Mouse (Mus musculus): ENCODE data around the gene Defa35. TPM values are rescaled to one million over a fixed set of nuclear protein-coding genes. Genes with fewer than 3 reads are reported as not detected.
"Not testable (repeated sequence)": the region's sequence is repeated elsewhere in the genome, so short reads cannot be mapped to it uniquely, and the experiment has no call there.

Gene Defa35
- polyA plus RNA-seq (2015; fragmentation: Nextera tagmentation; extraction: Ambion mirVana) = not detected in 2 replicates

- not testable (repeated sequence) for H3K4me1 ChIP-seq (ENCODE audit: control insufficient read depth, low read depth, low read length); H3K27me3 ChIP-seq (ENCODE audit: control insufficient read depth, insufficient read depth, low read depth, low read length); H3K27ac ChIP-seq (ENCODE audit: low read length); H3K4me2 ChIP-seq (ENCODE audit: low read depth, low read length); H3K36me3 ChIP-seq (ENCODE audit: control insufficient read depth, insufficient read depth); H3K4me3 ChIP-seq (ENCODE audit: low read depth, low read length); ATAC-seq (ENCODE audit: low read depth); H3K9ac ChIP-seq (ENCODE audit: low read depth, low read length); H3K9me3 ChIP-seq (replicated peaks; ENCODE audit: control insufficient read depth, low read length)
- WGBS (ENCODE audit: insufficient replicate concordance) = 56% methylated on average over 1 of the region's 1 CpGs
Measured at GRCm38 (mm10) chr8:21064738-21065137, at the start of gene Defa35. Defa35 (plus strand) TSS chr8:21065038.

DNA sequence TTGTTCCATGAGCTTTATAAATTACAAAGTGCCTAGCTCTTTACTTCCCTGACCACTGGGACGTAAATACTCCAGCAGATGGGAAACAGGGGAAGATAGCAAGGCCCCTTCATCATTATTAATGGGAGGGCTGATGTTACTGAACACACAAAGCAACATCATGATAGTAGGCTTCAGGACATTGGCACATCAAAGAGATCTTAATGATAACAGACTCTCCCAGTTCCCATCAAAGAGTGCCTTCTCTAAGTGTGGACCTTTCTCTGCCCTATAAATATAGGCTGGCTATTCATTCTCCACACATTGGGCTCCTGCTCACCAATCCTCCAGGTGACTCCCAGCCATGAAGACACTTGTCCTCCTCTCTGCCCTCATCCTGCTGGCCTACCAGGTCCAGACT, 39.6 kb upstream of the Defa35 start, which contains the start of gene Defa21:
Gene Defa21 (plus strand): TSS at position 301 of the 400 bp plus-strand sequence.
- not testable (repeated sequence) for H3K9ac ChIP-seq (ENCODE audit: low read depth, low read length); H3K4me1 ChIP-seq (ENCODE audit: control insufficient read depth, low read depth, low read length); H3K4me2 ChIP-seq (ENCODE audit: low read depth, low read length); H3K36me3 ChIP-seq (ENCODE audit: control insufficient read depth, insufficient read depth); H3K27ac ChIP-seq (ENCODE audit: low read length); H3K9me3 ChIP-seq (replicated peaks; ENCODE audit: control insufficient read depth, low read length); ATAC-seq (ENCODE audit: low read depth); H3K27me3 ChIP-seq (ENCODE audit: control insufficient read depth, insufficient read depth, low read depth, low read length); H3K4me3 ChIP-seq (ENCODE audit: low read depth, low read length)
- no CpG with 5 or more reads among the region's 1 CpGs for WGBS (ENCODE audit: insufficient replicate concordance)

DNA sequence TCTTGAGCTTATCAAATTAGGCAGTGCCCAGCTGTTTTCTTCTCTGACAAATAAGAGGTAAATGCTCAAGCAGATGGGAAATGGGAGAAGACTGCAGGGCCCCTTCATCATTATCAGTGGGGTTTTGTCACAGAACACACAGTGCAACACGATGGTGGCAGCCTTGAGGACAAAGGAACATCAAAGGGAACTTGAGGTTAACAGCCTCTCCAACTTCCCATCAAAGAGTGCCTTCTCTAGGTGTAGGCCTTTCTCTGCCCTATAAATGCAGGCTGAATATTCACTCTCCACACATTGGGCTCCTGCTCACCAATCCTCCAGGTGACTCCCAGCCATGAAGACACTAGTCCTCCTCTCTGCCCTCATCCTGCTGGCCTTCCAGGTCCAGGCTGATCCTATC, 10.1 kb upstream of the Defa35 start, which contains the start of gene Defa23:
Gene Defa23 (plus strand): TSS at position 301 of the 400 bp plus-strand sequence.
- H3K4me2 ChIP-seq (ENCODE audit: low read depth, low read length); ATAC-seq (ENCODE audit: low read depth); H3K27me3 ChIP-seq (ENCODE audit: control insufficient read depth, insufficient read depth, low read depth, low read length); H3K9ac ChIP-seq (ENCODE audit: low read depth, low read length); H3K27ac ChIP-seq (ENCODE audit: low read length); H3K4me1 ChIP-seq (ENCODE audit: control insufficient read depth, low read depth, low read length); H3K4me3 ChIP-seq (ENCODE audit: low read depth, low read length); H3K36me3 ChIP-seq (ENCODE audit: control insufficient read depth, insufficient read depth); H3K9me3 ChIP-seq (replicated peaks; ENCODE audit: control insufficient read depth, low read length): not testable (repeated sequence)
- no CpG with 5 or more reads among the region's 1 CpGs for WGBS (ENCODE audit: insufficient replicate concordance)

- ATAC-seq (ENCODE audit: low read depth); H3K4me3 ChIP-seq (ENCODE audit: low read depth, low read length); H3K9ac ChIP-seq (ENCODE audit: low read depth, low read length); H3K4me1 ChIP-seq (ENCODE audit: control insufficient read depth, low read depth, low read length); H3K9me3 ChIP-seq (replicated peaks; ENCODE audit: control insufficient read depth, low read length); H3K36me3 ChIP-seq (ENCODE audit: control insufficient read depth, insufficient read depth); H3K4me2 ChIP-seq (ENCODE audit: low read depth, low read length); H3K27ac ChIP-seq (ENCODE audit: low read length); H3K27me3 ChIP-seq (ENCODE audit: control insufficient read depth, insufficient read depth, low read depth, low read length): not testable (repeated sequence)
Measured at GRCm38 (mm10) chr8:21084142-21084541, 19.3 kb downstream of the Defa35 start, which contains the start of gene Defa25. Defa25 (plus strand) TSS chr8:21084442.

DNA sequence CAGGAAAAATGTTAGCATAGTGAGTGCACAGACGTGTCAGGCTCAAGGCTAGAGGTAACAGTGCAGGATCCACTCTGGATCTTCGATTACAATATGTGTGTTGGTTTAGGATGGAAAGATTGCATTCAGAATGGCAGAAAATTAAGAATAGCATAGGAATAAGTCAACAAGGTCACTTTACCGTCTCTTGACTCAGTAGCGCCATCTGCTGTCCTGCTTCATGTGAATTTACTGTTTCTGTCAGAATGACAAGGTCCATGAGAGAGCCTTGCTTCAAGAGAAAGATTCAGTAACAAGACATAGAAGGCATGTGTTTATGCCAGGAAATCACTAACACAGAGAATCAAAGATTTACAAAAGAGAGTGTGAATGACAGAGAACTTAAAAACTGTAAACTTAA, 28.3 kb downstream of the Defa35 start:
- H3K4me3 ChIP-seq (ENCODE audit: low read depth, low read length) = no peak overlapping the region
- WGBS (ENCODE audit: insufficient replicate concordance) = 30% methylated on average over 4 of the region's 4 CpGs

DNA sequence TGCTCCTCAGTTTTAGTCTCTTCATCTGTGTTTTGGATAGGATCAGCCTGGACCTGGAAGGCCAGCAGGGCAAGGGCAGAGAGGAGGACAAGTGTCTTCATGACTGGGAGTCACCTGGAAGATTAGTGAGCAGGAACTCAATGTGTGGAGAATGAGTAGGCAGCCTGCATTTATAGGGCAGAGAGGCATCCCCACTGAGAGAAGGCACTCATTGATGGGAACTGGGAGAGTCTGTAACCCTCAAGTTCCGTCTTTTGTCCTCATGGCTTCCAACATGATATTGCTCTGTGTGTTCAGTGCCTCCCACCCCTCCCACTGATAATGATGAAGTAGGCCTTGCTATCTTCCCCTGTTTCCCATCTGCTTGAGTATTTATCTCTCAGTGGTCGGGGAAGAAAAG, 31.1 kb downstream of the Defa35 start, which contains the start of gene Gm14851:
Gene Gm14851 (minus strand): TSS at position 101 of the 400 bp plus-strand sequence.
- not testable (repeated sequence) for H3K4me3 ChIP-seq (ENCODE audit: low read depth, low read length); H3K36me3 ChIP-seq (ENCODE audit: control insufficient read depth, insufficient read depth); H3K27me3 ChIP-seq (ENCODE audit: control insufficient read depth, insufficient read depth, low read depth, low read length); ATAC-seq (ENCODE audit: low read depth); H3K4me1 ChIP-seq (ENCODE audit: control insufficient read depth, low read depth, low read length); H3K9ac ChIP-seq (ENCODE audit: low read depth, low read length); H3K4me2 ChIP-seq (ENCODE audit: low read depth, low read length); H3K27ac ChIP-seq (ENCODE audit: low read length); H3K9me3 ChIP-seq (replicated peaks; ENCODE audit: control insufficient read depth, low read length)
- no CpG with 5 or more reads among the region's 2 CpGs for WGBS (ENCODE audit: insufficient replicate concordance)

More for the DNA sequence above, 28.3 kb downstream of the Defa35 start:
- H3K4me1 ChIP-seq (ENCODE audit: control insufficient read depth, low read depth, low read length) = no peaks in the 10 kb centered on the region
- no peak overlapping the region for H3K9ac ChIP-seq (ENCODE audit: low read depth, low read length)
- H3K36me3 ChIP-seq (ENCODE audit: control insufficient read depth, insufficient read depth) = no peaks in the 10 kb centered on the region
- no peak overlapping the region for H3K27ac ChIP-seq (ENCODE audit: low read length)
- no peaks in the 10 kb centered on the region for H3K9me3 ChIP-seq (replicated peaks; ENCODE audit: control insufficient read depth, low read length)
- H3K27me3 ChIP-seq (ENCODE audit: control insufficient read depth, insufficient read depth, low read depth, low read length) = no peaks in the 10 kb centered on the region
- ATAC-seq (ENCODE audit: low read depth) = no peak
- no peak overlapping the region for H3K4me2 ChIP-seq (ENCODE audit: low read depth, low read length)

Other genes starting within 250 kb of the Defa35 start
- gene Defb33, start 172.4 kb upstream of the Defa35 start, polyA plus RNA-seq (2015; fragmentation: Nextera tagmentation; extraction: Ambion mirVana) = not detected in 2 replicates
- not detected in 2 replicates for gene Gm15056, start 162.4 kb upstream of the Defa35 start, polyA plus RNA-seq (2015; fragmentation: Nextera tagmentation; extraction: Ambion mirVana)
- gene Gm6040, start 143.0 kb upstream of the Defa35 start, polyA plus RNA-seq (2015; fragmentation: Nextera tagmentation; extraction: Ambion mirVana) = not detected in 2 replicates
- gene AY761185, start 120.3 kb upstream of the Defa35 start, polyA plus RNA-seq (2015; fragmentation: Nextera tagmentation; extraction: Ambion mirVana) = not detected in 2 replicates
- not detected in 2 replicates for gene Defa21, start 39.5 kb upstream of the Defa35 start, polyA plus RNA-seq (2015; fragmentation: Nextera tagmentation; extraction: Ambion mirVana)
- gene Defa23, start 10.0 kb upstream of the Defa35 start, polyA plus RNA-seq (2015; fragmentation: Nextera tagmentation; extraction: Ambion mirVana) = not detected in 2 replicates
- not detected in 2 replicates for gene Defa25, start 19.4 kb downstream of the Defa35 start, polyA plus RNA-seq (2015; fragmentation: Nextera tagmentation; extraction: Ambion mirVana)
- not detected in 2 replicates for gene Gm14851, start 31.0 kb downstream of the Defa35 start, polyA plus RNA-seq (2015; fragmentation: Nextera tagmentation; extraction: Ambion mirVana)
- gene Defa30, start 69.6 kb downstream of the Defa35 start, polyA plus RNA-seq (2015; fragmentation: Nextera tagmentation; extraction: Ambion mirVana) = not detected in 2 replicates
- not detected in 2 replicates for gene Defa22, start 97.2 kb downstream of the Defa35 start, polyA plus RNA-seq (2015; fragmentation: Nextera tagmentation; extraction: Ambion mirVana)
- not detected in 2 replicates for gene Defa31, start 126.6 kb downstream of the Defa35 start, polyA plus RNA-seq (2015; fragmentation: Nextera tagmentation; extraction: Ambion mirVana)
- gene Gm15293, start 136.5 kb downstream of the Defa35 start, polyA plus RNA-seq (2015; fragmentation: Nextera tagmentation; extraction: Ambion mirVana) = not detected in 2 replicates
- gene Gm15292, start 184.7 kb downstream of the Defa35 start, polyA plus RNA-seq (2015; fragmentation: Nextera tagmentation; extraction: Ambion mirVana) = not detected in 2 replicates